Mouse (Mus musculus): ENCODE results near the gene Krt15. TPM values are rescaled to one million over a fixed set of nuclear protein-coding genes. Genes with fewer than 3 reads are reported as not detected.

Krt15 gene
- total RNA-seq (2015; ENCODE audit: low replicate concordance) = not detected in 2 replicates
- not detected in 2 replicates for total RNA-seq (2017; ENCODE audit: low replicate concordance)

GRCm38 (mm10) chr11:100135731-100136130 is at the start of gene Krt15:
TSS of gene Krt15 (minus strand) at chr11:100135928.
- no peak for ATAC-seq (replicated peaks; ENCODE audit: low FRiP score, poor library complexity, severe bottlenecking)

- no peak for ATAC-seq (replicated peaks; ENCODE audit: low FRiP score, poor library complexity, severe bottlenecking)
Observed at GRCm38 (mm10) chr11:100181725-100182124, 46.0 kb upstream of the Krt15 start.

GRCm38 (mm10) chr11:100179260-100179659 is 43.5 kb upstream of the Krt15 start:
- ATAC-seq (replicated peaks; ENCODE audit: low FRiP score, poor library complexity, severe bottlenecking) = no peak

GRCm38 (mm10) chr11:100178307-100178706 is 42.6 kb upstream of the Krt15 start:
- ATAC-seq (replicated peaks; ENCODE audit: low FRiP score, poor library complexity, severe bottlenecking) = no peak

GRCm38 (mm10) chr11:100176791-100177190 is 41.1 kb upstream of the Krt15 start:
- no peak for ATAC-seq (replicated peaks; ENCODE audit: low FRiP score, poor library complexity, severe bottlenecking)

GRCm38 (mm10) chr11:100168765-100169762 is 33.3 kb upstream of the Krt15 start:
- no peak for ATAC-seq (replicated peaks; ENCODE audit: low FRiP score, poor library complexity, severe bottlenecking)

GRCm38 (mm10) chr11:100168071-100168470 is 32.3 kb upstream of the Krt15 start:
- no peak for ATAC-seq (replicated peaks; ENCODE audit: low FRiP score, poor library complexity, severe bottlenecking)

GRCm38 (mm10) chr11:100164392-100164791 is 28.7 kb upstream of the Krt15 start:
- no peak for ATAC-seq (replicated peaks; ENCODE audit: low FRiP score, poor library complexity, severe bottlenecking)

- ATAC-seq (replicated peaks; ENCODE audit: low FRiP score, poor library complexity, severe bottlenecking) = no peak
Observed at GRCm38 (mm10) chr11:100157908-100158477, 22.3 kb upstream of the Krt15 start.

GRCm38 (mm10) chr11:100157331-100157730 is 21.6 kb upstream of the Krt15 start:
- ATAC-seq (replicated peaks; ENCODE audit: low FRiP score, poor library complexity, severe bottlenecking) = no peak

- no peak for ATAC-seq (replicated peaks; ENCODE audit: low FRiP score, poor library complexity, severe bottlenecking)
Observed at GRCm38 (mm10) chr11:100155497-100156255, 19.9 kb upstream of the Krt15 start.

- ATAC-seq (replicated peaks; ENCODE audit: low FRiP score, poor library complexity, severe bottlenecking) = no peak
Observed at GRCm38 (mm10) chr11:100148615-100149330, 13.0 kb upstream of the Krt15 start, which contains the start of gene Krt19. TSS of gene Krt19 (minus strand) at chr11:100148665.

GRCm38 (mm10) chr11:100147566-100148353 is 12.0 kb upstream of the Krt15 start:
- ATAC-seq (replicated peaks; ENCODE audit: low FRiP score, poor library complexity, severe bottlenecking) = no peak

GRCm38 (mm10) chr11:100145858-100146560 is 10.3 kb upstream of the Krt15 start:
- no peak for ATAC-seq (replicated peaks; ENCODE audit: low FRiP score, poor library complexity, severe bottlenecking)

- no peak for ATAC-seq (replicated peaks; ENCODE audit: low FRiP score, poor library complexity, severe bottlenecking)
Observed at GRCm38 (mm10) chr11:100145104-100145503, 9.4 kb upstream of the Krt15 start.

GRCm38 (mm10) chr11:100140966-100141365 is 5.2 kb upstream of the Krt15 start:
- ATAC-seq (replicated peaks; ENCODE audit: low FRiP score, poor library complexity, severe bottlenecking) = no peak

- ATAC-seq (replicated peaks; ENCODE audit: low FRiP score, poor library complexity, severe bottlenecking) = no peak
Observed at GRCm38 (mm10) chr11:100139391-100139790, 3.7 kb upstream of the Krt15 start.

GRCm38 (mm10) chr11:100138809-100139208 is 3.1 kb upstream of the Krt15 start:
- no peak for ATAC-seq (replicated peaks; ENCODE audit: low FRiP score, poor library complexity, severe bottlenecking)
